Mouse (Mus musculus): ENCODE measurements at regions not wholly inside any gene's neighbourhood (a gene's known extent, or its start where the extent isn't known, plus 50 kb on each side); places are given as distances from the start of the nearest gene placed in this dataset.

DNA sequence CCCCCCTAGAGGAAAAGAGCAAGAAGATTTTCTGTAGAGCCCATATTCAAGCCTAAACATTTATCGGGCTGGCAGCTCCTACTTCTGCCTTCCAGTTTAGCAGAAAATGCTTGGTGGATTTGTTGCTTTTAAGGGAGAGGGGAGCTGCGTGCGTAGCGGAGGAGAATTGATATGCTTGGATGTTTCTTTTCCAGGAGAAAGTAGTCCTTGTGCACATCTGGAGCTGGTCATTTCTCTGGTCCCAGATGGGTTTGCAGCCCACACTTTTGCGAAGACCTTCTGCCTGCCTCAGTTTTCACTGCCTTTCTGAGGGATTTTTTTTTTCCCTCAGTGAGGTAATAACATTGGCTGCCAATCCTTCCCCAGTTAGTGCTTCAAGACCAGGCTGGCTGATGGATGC is 203.6 kb downstream of the Kcnrg start:
- H3K36me3 ChIP-seq (ENCODE audit: control insufficient read depth in 1 of 2, insufficient read depth in 2 of 2, low read length in 2 of 2), result no peaks in the 10 kb centered on the region
- TF ChIP-seq MAX (IDR thresholded peaks at IDR 0.05; ENCODE audit: low read length) (no peak), RAD21 (IDR thresholded peaks at IDR 0.05; ENCODE audit: low read depth, low read length) (no peak), RCOR1 (IDR thresholded peaks at IDR 0.05; ENCODE audit: low read depth, low read length) (no peak), TCF12 (IDR thresholded peaks at IDR 0.05; ENCODE audit: low read depth, low read length) (no peak), MAZ (IDR thresholded peaks at IDR 0.05; ENCODE audit: low read depth, low read length) (no peak), MYB (IDR thresholded peaks at IDR 0.05; ENCODE audit: low read depth, low read length) (no peak), GABPA (IDR thresholded peaks at IDR 0.05; ENCODE audit: low read depth, low read length) (no peak), SMC3 (IDR thresholded peaks at IDR 0.05; ENCODE audit: low read depth, low read length) (no peak), USF1 (IDR thresholded peaks at IDR 0.05; ENCODE audit: low read depth, low read length) (no peak), SIN3A (IDR thresholded peaks at IDR 0.05; ENCODE audit: low read length) (no peak), POLR2AphosphoS5 (IDR thresholded peaks at IDR 0.05; ENCODE audit: borderline replicate concordance, low read depth, low read length) (no peak), POLR2A (IDR thresholded peaks at IDR 0.05; ENCODE audit: control insufficient read depth in 1 of 2, insufficient read depth in 1 of 2, low read depth in 1 of 2, low read length in 2 of 2, poor library complexity in 1 of 2) (no peak), ZMIZ1 (IDR thresholded peaks at IDR 0.05; ENCODE audit: low read depth, low read length) (no peak), ZKSCAN1 (IDR thresholded peaks at IDR 0.05; ENCODE audit: low read depth, low read length) (no peak), ETS1 (IDR thresholded peaks at IDR 0.05; ENCODE audit: low read depth, low read length) (no peak), USF2 (IDR thresholded peaks at IDR 0.05; ENCODE audit: borderline replicate concordance in 1 of 2, insufficient read depth in 1 of 2, low read depth in 1 of 2, low read length in 2 of 2) (no peak)
- no peak for DNase-seq (ENCODE audit: low read depth, low spot score)
- H3K9me3 ChIP-seq (replicated peaks; ENCODE audit: insufficient read depth, low read length), result no peaks in the 10 kb centered on the region
- H3K27me3 ChIP-seq (ENCODE audit: control insufficient read depth in 1 of 2, insufficient read depth in 2 of 2, low read length in 2 of 2), result no peaks in the 10 kb centered on the region
- H3K9ac ChIP-seq (ENCODE audit: control insufficient read depth, low read depth, low read length, poor library complexity, severe bottlenecking), result no peak overlapping the region
- H3K79me2 ChIP-seq (ENCODE audit: control insufficient read depth, insufficient read depth, low read length, poor library complexity), result no peaks in the 10 kb centered on the region
- H3K27ac ChIP-seq (ENCODE audit: control insufficient read depth, low read depth, low read length), result no peak overlapping the region
- no peak overlapping the region for H3K4me3 ChIP-seq (ENCODE audit: control insufficient read depth in 1 of 2, insufficient read depth in 1 of 2, low read depth in 2 of 2, low read length in 2 of 2)
- H3K4me1 ChIP-seq (ENCODE audit: control insufficient read depth in 1 of 2, insufficient read depth in 2 of 2, low read length in 2 of 2), result no peaks in the 10 kb centered on the region

DNA sequence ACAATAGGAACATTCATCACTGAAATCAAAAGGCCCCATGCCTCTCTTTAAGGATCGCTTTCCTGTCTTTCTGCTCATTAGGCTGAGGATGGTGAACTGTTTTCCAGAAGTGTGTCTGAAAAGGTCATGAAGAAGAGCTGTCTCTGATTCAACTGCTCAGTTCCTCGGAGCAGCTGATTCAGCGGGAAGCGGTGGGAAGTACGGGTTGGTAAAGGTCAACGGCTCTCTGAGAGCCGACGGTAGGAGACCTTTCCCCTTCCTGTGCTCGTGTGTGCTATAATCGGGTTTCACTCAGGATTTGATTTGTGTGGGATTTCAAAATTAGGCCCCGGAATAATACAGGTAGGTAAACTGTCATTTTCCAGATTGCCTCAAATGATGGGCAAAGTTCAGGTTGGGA is 210.5 kb downstream of the Kcnrg start:
- Histone ChIP-seq H3K4me3 (ENCODE audit: control insufficient read depth in 1 of 2, insufficient read depth in 1 of 2, low read depth in 2 of 2, low read length in 2 of 2) (no peak overlapping the region), H3K27me3 (ENCODE audit: control insufficient read depth in 1 of 2, insufficient read depth in 2 of 2, low read length in 2 of 2) (no peaks in the 10 kb centered on the region), H3K9me3 (replicated peaks; ENCODE audit: insufficient read depth, low read length) (no peaks in the 10 kb centered on the region), H3K9ac (ENCODE audit: control insufficient read depth, low read depth, low read length, poor library complexity, severe bottlenecking) (no peak overlapping the region), H3K4me1 (ENCODE audit: control insufficient read depth in 1 of 2, insufficient read depth in 2 of 2, low read length in 2 of 2) (no peaks in the 10 kb centered on the region), H3K79me2 (ENCODE audit: control insufficient read depth, insufficient read depth, low read length, poor library complexity) (no peaks in the 10 kb centered on the region), H3K27ac (ENCODE audit: control insufficient read depth, low read depth, low read length) (no peak overlapping the region), H3K36me3 (ENCODE audit: control insufficient read depth in 1 of 2, insufficient read depth in 2 of 2, low read length in 2 of 2) (no peaks in the 10 kb centered on the region)
- TF ChIP-seq UBTF (IDR thresholded peaks at IDR 0.05; ENCODE audit: borderline replicate concordance, insufficient read depth, low read depth, low read length), result no peak
- TF ChIP-seq EP300 (IDR thresholded peaks at IDR 0.05; ENCODE audit: low read depth in 1 of 2, low read length in 2 of 2), result no peak
- TF ChIP-seq MYB (IDR thresholded peaks at IDR 0.05; ENCODE audit: low read depth, low read length), result no peak
- no peak for TF ChIP-seq NRF1 (IDR thresholded peaks at IDR 0.05; ENCODE audit: insufficient read depth, low read depth, low read length, poor library complexity, severe bottlenecking)
- no peak for TF ChIP-seq RCOR1 (IDR thresholded peaks at IDR 0.05; ENCODE audit: low read depth, low read length)
- TF ChIP-seq ELF1 (IDR thresholded peaks at IDR 0.05; ENCODE audit: low read depth, low read length), result no peak
- no peak for TF ChIP-seq ZKSCAN1 (IDR thresholded peaks at IDR 0.05; ENCODE audit: low read depth, low read length)
- no peak for TF ChIP-seq USF1 (IDR thresholded peaks at IDR 0.05; ENCODE audit: low read depth, low read length)
- no peak for TF ChIP-seq GABPA (IDR thresholded peaks at IDR 0.05; ENCODE audit: low read depth, low read length)
- no peak for TF ChIP-seq CHD1 (IDR thresholded peaks at IDR 0.05; ENCODE audit: low read depth, low read length)
- TF ChIP-seq ZC3H11A (IDR thresholded peaks at IDR 0.05; ENCODE audit: low read depth, low read length), result no peak
- TF ChIP-seq MEF2A (IDR thresholded peaks at IDR 0.05; ENCODE audit: extremely low read depth, insufficient replicate concordance, low read depth, low read length, poor library complexity, severe bottlenecking), result no peak
- no peak for TF ChIP-seq SMC3 (IDR thresholded peaks at IDR 0.05; ENCODE audit: low read depth, low read length)
- TF ChIP-seq NELFE (IDR thresholded peaks at IDR 0.05; ENCODE audit: low read depth, low read length), result no peak
- TF ChIP-seq KAT2A (conservative IDR thresholded peaks at IDR 0.05; ENCODE audit: low read depth, low read length), result no peak
- TF ChIP-seq MAX (IDR thresholded peaks at IDR 0.05; ENCODE audit: low read length), result no peak
- TF ChIP-seq POLR2A (IDR thresholded peaks at IDR 0.05; ENCODE audit: control insufficient read depth in 1 of 2, insufficient read depth in 1 of 2, low read depth in 1 of 2, low read length in 2 of 2, poor library complexity in 1 of 2), result no peak
- no peak for DNase-seq (ENCODE audit: low read depth, low spot score)

All from MEL (cell line).